Mouse (Mus musculus) midbrain, embryonic 13.5 days (tissue): Measurements from ENCODE around the gene Ngef. TPM values are rescaled to one million over a fixed set of nuclear protein-coding genes. Genes with fewer than 3 reads are reported as not detected.

Experiments
- ATAC-seq: fragments of 200-750 bp; cut with Nextera tagmentation; 2 replicates; pipeline ENCODE4 v1.8.0; 2017; ENCODE audit warnings: mild to moderate bottlenecking, moderate TSS enrichment, moderate library complexity
- H3K27ac ChIP-seq: fragments of 300-500 bp; sonication (generic); 2 replicates; pipeline ENCODE4 v1.5.1; 2015; ENCODE audit warnings: inconsistent platforms, mild to moderate bottlenecking, moderate library complexity
- H3K27me3 ChIP-seq: fragments of 300-500 bp; sonication (generic); 2 replicates; pipeline ENCODE4 v1.6.1; 2015; ENCODE audit warnings: mild to moderate bottlenecking, inconsistent platforms
- H3K36me3 ChIP-seq: fragments of 300-500 bp; sonication (generic); 2 replicates; pipeline ENCODE4 v1.6.1; 2015; ENCODE audit warnings: mild to moderate bottlenecking, inconsistent platforms
- H3K4me1 ChIP-seq: fragments of 300-500 bp; sonication (generic); replicated peaks from 2 replicates; pipeline ENCODE4 v1.6.1; 2015; ENCODE audit warnings: inconsistent platforms
- H3K4me2 ChIP-seq: fragments of 300-500 bp; sonication (generic); replicated peaks from 2 replicates; pipeline ENCODE4 v1.6.1; 2015; ENCODE audit warnings: moderate library complexity, mild to moderate bottlenecking, inconsistent platforms
- H3K4me3 ChIP-seq: fragments of 300-500 bp; sonication (generic); replicated peaks from 2 replicates; pipeline ENCODE4 v1.5.1; 2015; ENCODE audit warnings: mild to moderate bottlenecking, inconsistent platforms
- H3K9ac ChIP-seq: fragments of 300-500 bp; sonication (generic); replicated peaks from 2 replicates; pipeline ENCODE4 v1.6.1; 2015; ENCODE audit warnings: mild to moderate bottlenecking, inconsistent platforms
- H3K9me3 ChIP-seq: fragments of 300-500 bp; sonication (generic); 2 replicates; pipeline ENCODE4 v1.6.1; 2016; ENCODE audit warnings: mild to moderate bottlenecking, inconsistent platforms
- WGBS: fragments of 180-500 bp; shearing (Covaris S2); methylation state at CpG from one replicate; pipeline ENCODE4 v1.1.7; 2015; 5-methylcytosine and 5-hydroxymethylcytosine counted together
- polyA plus RNA-seq: library from polyadenylated mRNA; unstranded; fragments of >200 nt; fragmentation: Nextera tagmentation; extraction: Ambion mirVana; gene quantifications from 2 replicates; pipeline ENCODE4 v1.2.1, GENCODE M21; 2015

Gene Ngef
- polyA plus RNA-seq, 1 experiment from 2014 or later = 9.6 TPM

DNA sequence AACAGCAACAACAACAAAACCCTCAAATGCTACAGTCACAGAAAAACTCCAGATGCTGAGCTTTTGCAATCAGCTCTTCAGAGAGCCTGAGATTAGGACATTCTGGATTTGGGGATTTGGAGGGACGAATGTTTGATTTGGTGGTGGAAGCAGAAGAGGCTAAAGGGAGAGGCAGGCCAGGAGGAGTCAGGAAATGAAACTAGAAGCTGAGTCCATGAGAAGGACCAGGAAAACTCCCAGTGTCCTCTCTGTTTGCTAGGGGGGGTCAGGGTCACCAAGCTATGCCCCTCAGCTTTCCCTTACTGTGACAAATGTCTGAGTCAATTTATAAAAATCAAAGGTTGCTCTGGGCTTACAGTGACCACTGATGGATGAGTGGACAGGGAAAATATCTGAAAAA is 20.1 kb downstream of the Ngef start:
- no peak overlapping the region for H3K9ac ChIP-seq
- no peak overlapping the region for H3K4me2 ChIP-seq
- no peaks in the 10 kb centered on the region for H3K27me3 ChIP-seq
- ATAC-seq = no peak
- H3K4me1 ChIP-seq = no peaks in the 10 kb centered on the region
- H3K27ac ChIP-seq = no peak overlapping the region
- whole genome bisulfite sequencing = 88% methylated on average over 1 of the region's 1 CpGs
- no peaks in the 10 kb centered on the region for H3K9me3 ChIP-seq
- no peaks in the 10 kb centered on the region for H3K36me3 ChIP-seq
- no peak overlapping the region for H3K4me3 ChIP-seq

DNA sequence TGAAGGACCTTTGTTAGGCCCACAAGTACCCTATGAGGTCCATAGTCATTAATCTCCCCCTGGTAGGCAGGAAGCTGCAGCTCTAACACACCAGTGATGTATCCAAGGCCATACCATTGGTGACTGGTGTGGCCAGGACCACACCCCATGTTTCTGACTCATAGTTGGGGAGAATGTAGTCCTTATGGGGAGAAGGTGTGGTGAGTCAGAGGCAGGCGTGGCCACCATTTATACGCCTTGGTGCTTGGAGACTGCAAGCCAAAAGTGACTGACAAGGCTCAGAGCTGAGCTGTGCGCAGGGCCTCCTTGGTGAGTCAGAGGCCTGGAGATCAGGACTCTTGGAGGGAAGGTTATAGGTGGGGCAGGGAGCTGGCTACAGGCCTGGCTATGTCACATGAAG is 22.7 kb downstream of the Ngef start:
- peaks cover 3% of the 10 kb centered on the region; the same call in 1 of the 2 replicates for H3K4me1 ChIP-seq
- 98% methylated on average over 3 of the region's 3 CpGs for WGBS
- H3K9me3 ChIP-seq = no peaks in the 10 kb centered on the region
- no peaks in the 10 kb centered on the region for H3K27me3 ChIP-seq
- no peak overlapping the region for H3K4me2 ChIP-seq
- H3K27ac ChIP-seq = no peak overlapping the region
- no peak overlapping the region for H3K4me3 ChIP-seq
- no peak overlapping the region for H3K9ac ChIP-seq
- H3K36me3 ChIP-seq = no peaks in the 10 kb centered on the region
- no peak for ATAC-seq

DNA sequence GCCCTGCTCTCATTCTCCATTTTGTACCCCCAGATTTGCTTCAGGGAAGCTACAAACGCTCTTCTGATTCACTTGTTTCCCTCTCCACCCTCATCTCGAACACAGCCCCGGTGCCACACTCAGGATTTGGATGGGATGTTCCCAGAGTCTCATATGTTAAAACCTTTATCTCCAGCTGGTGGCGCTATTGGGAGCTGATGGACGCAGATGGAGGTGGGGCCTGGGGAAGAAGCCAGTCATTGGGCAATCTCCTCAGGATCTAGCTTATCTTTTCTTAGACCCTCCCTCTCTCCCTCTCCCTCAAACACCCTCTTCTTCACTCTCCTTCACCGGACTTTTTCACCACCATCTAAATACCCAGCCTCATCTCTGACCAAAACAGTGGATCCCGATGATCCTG is 32.1 kb downstream of the Ngef start:
- Histone ChIP-seq H3K4me1 (peaks cover 8% of the 10 kb centered on the region; the same call in 1 of the 2 replicates), H3K9ac (no peak overlapping the region), H3K4me2 (no peak overlapping the region), H3K36me3 (no peaks in the 10 kb centered on the region), H3K9me3 (no peaks in the 10 kb centered on the region), H3K4me3 (no peak overlapping the region), H3K27me3 (no peaks in the 10 kb centered on the region), H3K27ac (no peak overlapping the region)
- 36% methylated on average over 7 of the region's 7 CpGs for WGBS
- ATAC-seq = no peak

DNA sequence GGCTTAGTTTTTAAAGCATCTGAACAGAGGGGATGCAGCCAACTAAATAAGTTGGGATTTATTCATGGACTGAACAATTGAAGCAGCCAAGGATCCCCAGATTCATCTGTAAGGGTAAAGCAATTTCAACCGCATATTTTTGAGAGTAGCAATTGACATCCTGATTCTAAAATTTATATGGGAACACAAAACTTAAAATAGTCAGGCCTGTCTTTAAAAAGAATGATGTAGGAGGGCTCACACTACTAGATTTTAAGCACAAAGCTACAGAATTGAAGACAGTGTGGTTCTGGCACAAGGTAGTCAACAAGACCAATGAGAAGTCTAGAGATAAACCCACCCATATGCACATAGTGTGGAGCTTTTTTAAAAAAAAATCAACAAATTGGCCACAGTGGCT is 36.7 kb downstream of the Ngef start:
- no peak overlapping the region for H3K4me3 ChIP-seq
- H3K27me3 ChIP-seq = no peaks in the 10 kb centered on the region
- ATAC-seq = no peak
- H3K36me3 ChIP-seq = no peaks in the 10 kb centered on the region
- H3K27ac ChIP-seq = no peak overlapping the region
- WGBS = 89% methylated on average over 1 of the region's 1 CpGs
- no peaks in the 10 kb centered on the region for H3K4me1 ChIP-seq
- H3K4me2 ChIP-seq = no peak overlapping the region
- H3K9ac ChIP-seq = no peak overlapping the region
- no peaks in the 10 kb centered on the region for H3K9me3 ChIP-seq

DNA sequence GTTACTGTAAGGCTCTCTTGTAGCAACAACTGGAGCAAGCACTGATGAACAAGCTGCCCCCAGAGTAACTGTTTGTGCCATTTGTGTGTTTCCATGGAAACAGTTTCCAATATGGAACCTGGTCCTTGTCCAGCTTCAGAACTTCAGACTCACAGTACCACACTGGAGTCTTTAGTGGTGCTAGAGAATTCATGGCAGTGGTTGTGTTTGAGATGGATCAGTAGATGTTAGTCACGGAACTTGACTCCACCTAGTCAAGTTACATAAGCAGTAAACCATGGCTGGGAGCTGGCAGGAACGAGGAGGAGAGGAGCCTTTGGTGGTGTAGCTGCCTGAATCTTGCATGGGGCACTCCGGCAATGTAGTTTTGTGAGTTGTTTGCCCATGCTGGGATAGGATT is 39.6 kb downstream of the Ngef start:
- Histone ChIP-seq H3K27ac (no peak overlapping the region), H3K27me3 (no peaks in the 10 kb centered on the region), H3K9me3 (no peaks in the 10 kb centered on the region), H3K4me2 (no peak overlapping the region), H3K36me3 (no peaks in the 10 kb centered on the region), H3K4me1 (no peaks in the 10 kb centered on the region), H3K4me3 (no peak overlapping the region), H3K9ac (no peak overlapping the region)
- ATAC-seq = no peak
- WGBS = 84% methylated on average over 3 of the region's 3 CpGs

DNA sequence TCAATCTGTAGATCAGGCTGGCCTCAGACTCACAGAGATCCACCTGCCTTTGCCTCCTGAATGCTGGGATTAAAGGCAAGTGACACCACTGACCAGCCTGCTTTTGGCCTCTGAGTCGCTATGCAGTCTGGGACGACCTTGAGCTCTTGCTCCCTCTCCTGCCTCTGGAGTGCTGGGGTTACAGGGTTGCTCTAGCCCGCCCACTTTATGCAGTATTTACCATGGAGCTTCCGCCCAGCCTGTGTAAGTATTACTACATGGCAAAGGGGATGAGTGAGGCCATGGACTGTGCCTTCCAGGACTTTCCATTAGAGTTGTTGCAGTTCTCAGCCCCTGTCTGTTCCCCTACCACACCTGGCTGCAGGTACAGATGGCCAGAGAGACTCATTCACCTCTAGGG is 41.3 kb downstream of the Ngef start:
- ATAC-seq = no peak
- Histone ChIP-seq H3K4me3 (no peak overlapping the region), H3K4me2 (no peak overlapping the region), H3K36me3 (no peaks in the 10 kb centered on the region), H3K9ac (no peak overlapping the region), H3K9me3 (no peaks in the 10 kb centered on the region), H3K27ac (no peak overlapping the region), H3K4me1 (no peaks in the 10 kb centered on the region), H3K27me3 (no peaks in the 10 kb centered on the region)
- WGBS = 84% methylated on average over 4 of the region's 4 CpGs

DNA sequence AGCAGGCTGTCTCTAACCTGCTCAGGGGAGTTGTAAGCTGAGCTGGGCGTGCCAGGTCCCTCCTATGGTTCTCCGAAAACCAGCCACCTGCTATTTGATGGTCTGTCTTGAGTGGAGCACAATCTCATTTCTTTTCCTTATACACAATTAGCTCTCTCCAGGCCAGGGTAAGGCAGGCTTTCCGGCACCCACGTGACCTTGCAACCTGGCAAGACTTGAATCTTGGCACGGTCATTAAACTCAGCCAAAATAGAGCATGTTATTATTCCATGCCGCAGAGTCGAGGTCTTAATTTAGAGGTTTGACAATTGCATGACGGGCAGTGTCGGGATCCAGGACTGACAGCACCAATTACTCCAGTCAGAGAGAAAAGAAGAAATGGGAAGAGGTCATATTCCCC is 46.5 kb downstream of the Ngef start:
- 80% methylated on average over 9 of the region's 9 CpGs for WGBS
- Histone ChIP-seq H3K27ac (no peak overlapping the region), H3K9ac (no peak overlapping the region), H3K4me2 (no peak overlapping the region), H3K4me1 (no peaks in the 10 kb centered on the region), H3K27me3 (no peaks in the 10 kb centered on the region), H3K4me3 (no peak overlapping the region), H3K9me3 (no peaks in the 10 kb centered on the region), H3K36me3 (no peaks in the 10 kb centered on the region)
- no peak for ATAC-seq

DNA sequence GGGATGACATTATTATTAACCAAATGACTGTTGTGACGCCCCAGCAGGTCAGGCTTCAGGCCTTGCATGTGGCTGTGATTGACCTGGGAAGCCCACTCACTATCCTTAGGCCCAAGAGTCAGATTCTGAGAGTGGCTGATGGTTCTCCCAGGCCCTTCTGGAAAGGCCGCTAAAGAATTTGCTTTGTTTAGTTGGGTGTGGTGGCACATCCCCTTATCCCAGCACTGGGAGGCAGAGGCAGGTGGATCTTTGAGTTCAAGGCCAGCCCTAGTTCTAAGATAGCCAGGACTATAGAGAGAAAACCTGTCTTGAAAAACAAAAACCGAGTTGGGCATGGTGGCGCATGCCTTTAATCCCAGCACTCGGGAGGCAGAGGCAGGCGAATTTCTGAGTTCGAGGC is 48.6 kb downstream of the Ngef start:
- Histone ChIP-seq H3K27me3 (no peaks in the 10 kb centered on the region), H3K4me3 (no peak overlapping the region), H3K4me2 (no peak overlapping the region)

DNA sequence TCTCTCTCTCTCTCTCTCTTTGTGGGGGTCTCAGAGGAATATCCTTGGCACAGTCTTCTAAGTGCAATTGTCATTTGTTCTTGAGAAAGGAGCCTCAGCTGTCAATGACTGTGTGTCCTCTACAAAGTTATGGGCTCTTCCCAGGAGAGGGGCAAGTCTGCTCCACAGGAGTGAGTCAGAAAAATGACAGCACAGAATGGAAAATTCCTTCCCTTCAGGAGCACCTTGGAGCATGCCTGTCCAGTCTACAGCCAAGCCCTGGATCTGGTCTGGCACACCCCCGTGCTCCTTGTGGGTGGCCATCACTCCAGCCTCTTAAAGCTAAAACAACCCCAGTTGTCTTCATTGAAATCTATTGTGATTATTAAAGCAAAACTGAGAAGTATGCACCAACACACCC is 52.1 kb downstream of the Ngef start:
- no peak overlapping the region for H3K4me3 ChIP-seq
- no peak overlapping the region for H3K9ac ChIP-seq
- ATAC-seq = no peak
- no peak overlapping the region for H3K27ac ChIP-seq
- no peak overlapping the region for H3K4me2 ChIP-seq
- no peaks in the 10 kb centered on the region for H3K36me3 ChIP-seq
- H3K27me3 ChIP-seq = no peaks in the 10 kb centered on the region
- H3K4me1 ChIP-seq = no peaks in the 10 kb centered on the region
- 61% methylated on average over 1 of the region's 1 CpGs for WGBS
- no peaks in the 10 kb centered on the region for H3K9me3 ChIP-seq

More for the DNA sequence above, 48.6 kb downstream of the Ngef start:
- Histone ChIP-seq H3K36me3 (no peaks in the 10 kb centered on the region), H3K4me1 (no peaks in the 10 kb centered on the region), H3K9ac (no peak overlapping the region), H3K9me3 (no peaks in the 10 kb centered on the region), H3K27ac (no peak overlapping the region)
- 93% methylated on average over 7 of the region's 7 CpGs for WGBS
- no peak for ATAC-seq

DNA sequence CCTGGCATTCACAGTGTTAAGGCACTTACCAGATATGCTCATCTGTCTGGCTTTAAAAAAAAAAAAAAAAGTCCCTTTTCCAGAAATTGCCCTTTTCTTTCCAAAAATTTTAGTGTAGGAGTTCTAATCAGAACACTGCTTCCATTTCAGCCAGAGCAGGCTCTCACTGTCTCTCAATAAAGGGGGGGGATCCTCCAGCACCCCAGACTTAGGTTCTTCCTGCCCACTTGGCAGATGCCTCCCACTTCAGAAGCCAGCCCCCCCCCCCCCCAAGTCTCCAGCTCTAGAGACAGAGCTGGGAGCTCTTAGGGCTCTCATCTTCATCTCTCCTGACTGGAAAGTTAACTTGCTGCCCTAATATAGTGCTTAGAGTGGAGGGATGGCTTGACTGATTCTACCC is 53.2 kb downstream of the Ngef start:
- no peak overlapping the region for H3K4me2 ChIP-seq
- no peak overlapping the region for H3K27ac ChIP-seq
- H3K4me1 ChIP-seq = no peaks in the 10 kb centered on the region
- H3K27me3 ChIP-seq = no peaks in the 10 kb centered on the region
- no peaks in the 10 kb centered on the region for H3K36me3 ChIP-seq
- no peak overlapping the region for H3K9ac ChIP-seq
- H3K4me3 ChIP-seq = no peak overlapping the region
- no peak for ATAC-seq
- no peaks in the 10 kb centered on the region for H3K9me3 ChIP-seq

DNA sequence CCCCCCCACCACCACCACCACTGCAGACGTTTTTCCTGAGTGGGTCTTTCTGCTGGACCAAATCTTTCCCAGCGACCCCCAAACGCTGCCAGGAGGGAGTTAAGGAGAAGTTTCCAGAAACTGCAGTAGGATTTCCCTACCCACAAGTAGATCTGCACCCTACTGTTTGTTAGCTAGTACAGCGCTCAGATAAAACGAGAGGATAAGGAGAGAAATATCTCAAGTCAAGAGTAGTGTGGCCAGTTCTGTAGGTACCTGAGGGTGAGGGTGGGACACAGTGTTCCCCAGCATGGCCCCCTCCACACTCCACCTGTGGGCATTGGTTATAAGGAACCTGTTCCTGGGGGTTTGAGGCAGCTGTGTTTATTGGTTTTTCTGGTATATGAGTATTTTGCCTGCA is 62.8 kb downstream of the Ngef start:
- ATAC-seq = peak; percentile 31; the same call in 1 of the 2 replicates

DNA sequence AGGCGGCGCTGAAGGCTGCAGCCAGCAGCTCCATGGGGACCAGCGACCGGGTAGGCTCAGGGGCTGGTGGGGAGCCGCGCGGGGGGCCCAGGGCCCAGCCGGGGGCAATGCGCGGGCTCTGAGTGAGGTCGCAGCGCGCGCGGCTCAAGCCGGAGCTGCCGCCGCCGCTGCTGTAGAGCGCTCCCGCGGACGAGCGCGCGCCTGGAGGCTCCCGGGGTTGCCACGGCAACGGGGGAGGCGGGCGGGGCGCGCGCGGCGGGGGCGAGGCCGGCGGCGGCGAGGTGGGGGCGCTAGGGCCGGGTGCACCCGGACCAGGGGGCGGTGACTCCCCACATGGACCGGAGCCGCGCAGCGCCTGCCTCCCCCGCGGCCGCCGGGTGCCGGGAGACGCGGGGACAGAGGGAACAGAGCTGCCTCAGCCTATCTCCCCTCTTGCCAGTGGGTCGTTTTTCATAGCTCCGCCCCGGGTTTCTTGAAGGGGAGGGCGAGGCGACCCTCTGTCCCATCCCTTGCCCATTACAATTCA is 63.4 kb downstream of the Ngef start:
- H3K9ac ChIP-seq = peak overlapping the region; percentile 80
- H3K4me3 ChIP-seq = peak overlapping the region; percentile 75
- no peaks in the 10 kb centered on the region for H3K36me3 ChIP-seq
- peaks cover 13% of the 10 kb centered on the region for H3K4me1 ChIP-seq
- ATAC-seq = peak; percentile 90
- WGBS = under 1% methylated on average over 51 of the region's 61 CpGs
- H3K9me3 ChIP-seq = no peaks in the 10 kb centered on the region
- H3K27me3 ChIP-seq = peaks cover 39% of the 10 kb centered on the region
- H3K27ac ChIP-seq = no peak overlapping the region
- peak overlapping the region; percentile 98 for H3K4me2 ChIP-seq

More for the DNA sequence above, 62.8 kb downstream of the Ngef start:
- Histone ChIP-seq H3K27ac (no peak overlapping the region), H3K4me1 (peaks cover 13% of the 10 kb centered on the region), H3K4me3 (peak overlapping the region; percentile 75), H3K4me2 (peak overlapping the region; percentile 98), H3K36me3 (no peaks in the 10 kb centered on the region), H3K27me3 (peaks cover 39% of the 10 kb centered on the region), H3K9ac (no peak overlapping the region), H3K9me3 (no peaks in the 10 kb centered on the region)
- 15% methylated on average over 5 of the region's 5 CpGs for WGBS

DNA sequence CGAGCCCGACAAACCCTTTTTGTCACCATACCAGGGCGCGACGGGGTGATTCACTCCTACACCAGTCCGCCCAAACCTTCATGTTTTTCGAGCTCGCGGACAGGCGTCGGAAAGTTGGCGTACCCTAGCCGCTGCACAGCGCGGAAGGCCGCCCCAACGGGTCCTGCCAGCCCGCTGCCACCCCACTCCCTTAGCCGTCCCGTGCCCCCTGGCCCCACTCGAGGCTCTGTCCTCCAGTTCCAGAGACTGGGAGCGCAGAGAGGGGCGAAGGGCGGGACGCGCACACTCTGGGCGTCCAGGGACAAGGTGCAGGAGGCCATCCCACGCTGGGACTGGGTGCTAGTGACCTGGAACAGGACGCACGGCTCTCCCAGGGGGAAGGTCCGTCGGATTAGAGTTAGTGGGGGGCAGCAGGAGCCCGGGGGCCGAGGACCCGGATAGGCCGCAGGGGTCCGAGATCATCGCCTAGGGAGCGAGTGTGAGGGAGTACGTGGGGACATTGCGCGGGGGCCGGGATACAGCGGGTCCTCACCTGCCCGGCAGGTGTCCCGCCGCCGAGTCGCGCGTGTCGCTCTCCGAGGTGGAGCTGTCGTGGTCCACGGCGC is 64.0 kb downstream of the Ngef start, which contains the start of gene Neu2:
Gene Neu2, plus strand, starts transcription at position 329 of the 605 bp plus-strand sequence.
- 2% methylated on average over 56 of the region's 56 CpGs for WGBS
- H3K4me2 ChIP-seq = peak within 1 kb of the TSS; percentile 98
- peaks cover 39% of the 10 kb centered on the region for H3K27me3 ChIP-seq
- peak within 1 kb of the TSS; percentile 80 for H3K9ac ChIP-seq
- no peak within 1 kb of the TSS for H3K27ac ChIP-seq
- H3K4me3 ChIP-seq = peak within 1 kb of the TSS; percentile 75
- ATAC-seq = peak; percentile 61
- no peaks in the 10 kb centered on the region for H3K36me3 ChIP-seq
- H3K4me1 ChIP-seq = peaks cover 13% of the 10 kb centered on the region
- no peaks in the 10 kb centered on the region for H3K9me3 ChIP-seq
